Mouse (Mus musculus): Measurements from ENCODE around the gene Baiap2. TPM values are rescaled to one million over a fixed set of nuclear protein-coding genes. Genes with fewer than 3 reads are reported as not detected.

The Baiap2 gene
- polyA plus RNA-seq, 1 experiment: not detected

DNA sequence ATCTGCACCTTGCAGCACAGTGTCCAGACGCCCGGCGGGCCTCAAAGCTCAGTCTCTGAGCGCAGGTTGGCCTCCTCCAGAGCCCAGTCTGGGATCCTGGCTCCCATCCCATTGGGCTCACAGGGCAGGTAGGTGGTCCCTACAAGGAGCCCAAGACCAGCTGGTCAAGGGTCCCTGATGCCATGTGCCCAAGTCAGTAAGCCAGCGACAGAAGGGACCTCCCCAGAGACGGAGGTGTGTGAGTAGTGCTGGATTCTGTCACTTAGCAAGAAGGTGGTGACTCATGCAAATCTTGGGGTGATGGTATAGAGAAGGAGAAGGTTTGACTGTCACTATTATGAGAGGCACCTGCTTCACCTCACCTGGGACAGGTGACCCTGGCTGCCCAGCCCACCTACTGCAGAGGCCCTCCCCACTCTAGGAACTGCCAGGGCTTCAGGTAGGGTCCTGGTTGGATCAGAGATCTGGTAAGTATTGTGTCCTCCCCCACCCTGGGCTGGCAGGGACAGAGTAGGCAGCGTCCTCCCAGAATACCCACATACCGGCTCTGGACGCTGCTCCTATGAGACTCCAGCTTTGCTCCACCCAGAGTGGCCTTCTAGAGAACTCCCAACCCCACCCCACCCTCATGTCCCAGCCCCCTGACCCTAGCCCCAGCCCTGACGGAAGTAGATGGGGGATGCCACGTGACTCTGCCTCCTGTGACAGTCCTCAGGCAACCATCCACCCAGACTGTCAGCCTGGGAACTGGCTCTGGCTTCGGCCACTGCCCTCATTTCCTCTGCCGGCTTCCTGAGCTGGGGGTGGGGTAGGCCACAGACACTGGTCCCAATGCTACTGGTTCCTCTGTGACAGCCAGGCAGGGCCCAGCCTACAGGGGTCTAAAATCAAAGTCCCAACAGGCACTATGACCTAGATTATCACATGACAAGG lies 98.9 kb downstream of the Baiap2 start:
- Histone ChIP-seq H3K4me1 (ENCODE audit: control insufficient read depth, insufficient read depth, low read length) (peaks cover 77% of the 10 kb centered on the region), H3K27ac (ENCODE audit: insufficient read depth, low read depth, low read length) (peak overlapping the region; percentile 32; the same call in 1 of the 2 replicates), H3K4me3 (ENCODE audit: insufficient read depth, low read depth, low read length) (no peak overlapping the region)
- WGBS: 54% methylated on average over 13 of the region's 13 CpGs
- TF ChIP-seq POLR2A (IDR thresholded peaks at IDR 0.05; ENCODE audit: insufficient read depth, low read depth, low read length): no peak
- no peak for TF ChIP-seq CTCF (IDR thresholded peaks at IDR 0.05; ENCODE audit: insufficient read depth, low read depth, low read length)

DNA sequence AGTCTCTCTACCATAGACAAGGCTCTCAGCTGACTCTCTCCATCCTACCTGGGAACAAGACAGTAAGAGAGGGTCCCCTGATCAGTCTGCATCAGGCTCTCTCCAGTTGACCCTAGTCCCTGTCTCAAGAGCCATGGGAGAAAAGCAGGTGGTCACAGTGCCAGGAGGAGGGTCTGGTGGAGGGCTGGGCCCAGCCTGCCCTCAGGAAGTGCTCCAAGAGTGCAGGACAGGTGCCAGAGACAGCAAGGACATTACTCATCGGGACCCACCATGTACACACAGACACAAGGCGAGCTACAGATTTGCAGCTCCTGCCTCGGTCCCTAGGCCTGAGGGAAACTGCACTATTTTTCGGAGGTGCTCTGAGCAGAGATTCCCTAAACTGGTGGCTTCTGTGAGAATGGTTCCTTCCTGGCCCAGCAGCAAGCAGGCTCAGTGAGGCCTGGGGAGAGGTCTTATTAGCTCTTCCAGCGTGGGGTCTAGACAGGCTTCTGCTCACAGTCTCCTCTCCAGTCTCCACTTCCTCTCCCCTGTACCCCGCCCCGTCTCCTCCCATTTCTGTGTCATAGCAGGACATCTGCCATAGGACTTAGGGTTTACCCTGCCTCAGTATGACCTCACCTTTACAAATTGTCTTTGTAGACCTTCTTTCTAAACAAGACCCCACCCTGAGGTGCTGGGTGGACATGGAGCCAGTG lies 99.7 kb downstream of the Baiap2 start:
- WGBS: 62% methylated on average over 7 of the region's 7 CpGs
- no peak for TF ChIP-seq POLR2A (IDR thresholded peaks at IDR 0.05; ENCODE audit: insufficient read depth, low read depth, low read length)
- no peak for TF ChIP-seq CTCF (IDR thresholded peaks at IDR 0.05; ENCODE audit: insufficient read depth, low read depth, low read length)
- H3K4me1 ChIP-seq (ENCODE audit: control insufficient read depth, insufficient read depth, low read length): peaks cover 69% of the 10 kb centered on the region
- H3K4me3 ChIP-seq (ENCODE audit: insufficient read depth, low read depth, low read length): no peak overlapping the region
- H3K27ac ChIP-seq (ENCODE audit: insufficient read depth, low read depth, low read length): peak overlapping the region; percentile 32; the same call in 1 of the 2 replicates

DNA sequence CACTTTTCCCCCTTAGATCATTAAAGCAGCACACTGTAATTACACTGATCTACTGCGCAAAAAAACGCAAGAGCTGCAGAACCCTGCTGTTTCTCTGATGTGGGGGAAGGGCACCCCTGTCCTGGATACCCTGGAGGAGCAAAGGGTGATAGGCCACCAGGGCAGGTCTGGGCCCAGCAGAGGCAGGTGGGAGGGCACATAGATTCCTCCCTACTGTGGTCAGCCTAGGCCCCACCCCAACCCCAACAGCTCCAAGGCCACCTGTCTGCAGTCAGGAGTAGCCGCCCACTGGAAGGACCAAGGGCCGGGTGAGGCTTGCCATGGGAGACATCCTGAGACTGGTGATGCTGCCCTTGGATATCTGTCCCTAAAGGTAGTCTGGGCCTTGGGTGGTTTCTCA lies 102.8 kb downstream of the Baiap2 start:
- Histone ChIP-seq H3K4me1 (ENCODE audit: control insufficient read depth, insufficient read depth, low read length) (peaks cover 62% of the 10 kb centered on the region), H3K27ac (ENCODE audit: insufficient read depth, low read depth, low read length) (peak overlapping the region; percentile 95), H3K4me3 (ENCODE audit: insufficient read depth, low read depth, low read length) (peak overlapping the region; percentile 63)
- WGBS: 24% methylated on average over 4 of the region's 4 CpGs
- TF ChIP-seq POLR2A (IDR thresholded peaks at IDR 0.05; ENCODE audit: insufficient read depth, low read depth, low read length) (no peak), CTCF (IDR thresholded peaks at IDR 0.05; ENCODE audit: insufficient read depth, low read depth, low read length) (no peak)

DNA sequence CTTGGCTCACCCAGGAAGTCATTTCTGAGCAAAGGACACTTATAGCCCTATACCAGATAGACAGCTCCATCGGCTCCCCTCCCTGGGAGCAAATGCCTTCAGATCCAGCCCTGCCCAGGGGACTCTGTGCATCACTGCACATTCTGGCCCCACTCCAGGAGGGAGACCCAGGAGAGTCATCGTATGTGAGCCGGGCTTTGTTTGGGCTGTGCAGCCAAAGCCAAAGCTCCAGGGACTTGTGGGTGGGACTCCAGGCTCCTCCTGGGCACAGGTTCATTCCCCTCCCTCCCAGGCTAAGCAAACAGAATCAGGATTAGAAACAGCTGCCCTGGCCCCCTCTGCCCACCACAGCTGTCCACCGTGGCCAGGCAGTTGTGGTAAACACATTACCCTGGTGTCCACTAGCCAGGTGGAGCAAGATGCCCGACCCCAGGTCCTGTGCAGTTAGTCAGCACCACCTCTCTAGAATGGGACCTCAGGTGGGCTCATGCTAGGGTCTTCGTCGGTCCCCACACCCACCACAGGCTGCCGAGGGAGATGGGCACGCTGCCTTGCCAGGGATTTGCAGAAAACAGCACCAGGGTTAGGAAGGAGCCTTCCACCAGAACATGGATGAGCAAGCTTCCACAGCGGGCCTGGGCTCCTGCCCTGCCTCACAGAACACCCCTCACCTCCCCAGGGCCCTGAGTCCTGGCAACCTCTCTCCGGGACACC lies 103.4 kb downstream of the Baiap2 start:
- H3K4me3 ChIP-seq (ENCODE audit: insufficient read depth, low read depth, low read length): peak overlapping the region; percentile 63
- 9% methylated on average over 11 of the region's 11 CpGs for WGBS
- no peak for TF ChIP-seq POLR2A (IDR thresholded peaks at IDR 0.05; ENCODE audit: insufficient read depth, low read depth, low read length)
- no peak for TF ChIP-seq CTCF (IDR thresholded peaks at IDR 0.05; ENCODE audit: insufficient read depth, low read depth, low read length)

DNA sequence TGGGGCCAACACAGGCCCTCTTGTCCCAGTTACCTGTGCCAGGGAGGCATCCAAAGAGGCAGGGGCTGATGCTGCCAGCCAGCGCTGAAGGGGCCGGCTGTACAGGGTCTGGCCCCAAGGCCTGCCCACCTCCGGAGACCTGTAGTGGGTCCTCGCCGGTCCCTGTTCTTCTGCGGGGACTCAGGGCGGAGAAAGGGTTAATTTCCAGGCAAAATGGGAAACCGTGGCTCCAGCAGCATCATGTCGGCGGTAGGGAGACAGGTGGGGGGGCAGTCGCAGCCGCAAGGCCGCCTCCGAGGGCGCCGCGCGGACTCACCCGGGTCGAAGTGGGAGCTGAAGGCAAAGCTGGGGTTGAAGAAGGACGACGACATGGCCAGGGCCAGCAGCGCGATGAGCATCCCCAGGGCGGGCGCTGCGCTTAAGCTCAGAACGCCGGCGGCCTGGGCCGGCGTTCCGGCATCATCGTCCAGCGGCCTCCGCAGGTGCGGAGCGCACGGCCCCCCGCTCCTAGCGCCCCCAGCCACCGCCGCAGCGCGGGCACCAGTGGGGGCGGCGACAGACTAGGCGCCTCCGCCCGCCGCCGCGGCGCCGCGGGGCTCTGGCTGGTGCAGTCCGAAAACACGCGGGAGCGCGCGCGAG lies 104.1 kb downstream of the Baiap2 start, which contains the start of gene Aatk:
Gene Aatk (minus strand): TSS at position 615 of the 639 bp plus-strand sequence.
- H3K4me3 ChIP-seq (ENCODE audit: insufficient read depth, low read depth, low read length): peak within 1 kb of the TSS; percentile 63
- H3K4me1 ChIP-seq (ENCODE audit: control insufficient read depth, insufficient read depth, low read length): peaks cover 58% of the 10 kb centered on the region
- under 1% methylated on average over 61 of the region's 63 CpGs for WGBS
- TF ChIP-seq POLR2A (IDR thresholded peaks at IDR 0.05; ENCODE audit: insufficient read depth, low read depth, low read length) (peak; percentile 75; the same call in 1 of the 2 replicates), CTCF (IDR thresholded peaks at IDR 0.05; ENCODE audit: insufficient read depth, low read depth, low read length) (no peak)
- H3K27ac ChIP-seq (ENCODE audit: insufficient read depth, low read depth, low read length): peak within 1 kb of the TSS; percentile 95

More for the DNA sequence above, 103.4 kb downstream of the Baiap2 start:
- peaks cover 58% of the 10 kb centered on the region for H3K4me1 ChIP-seq (ENCODE audit: control insufficient read depth, insufficient read depth, low read length)
- H3K27ac ChIP-seq (ENCODE audit: insufficient read depth, low read depth, low read length): peak overlapping the region; percentile 95

DNA sequence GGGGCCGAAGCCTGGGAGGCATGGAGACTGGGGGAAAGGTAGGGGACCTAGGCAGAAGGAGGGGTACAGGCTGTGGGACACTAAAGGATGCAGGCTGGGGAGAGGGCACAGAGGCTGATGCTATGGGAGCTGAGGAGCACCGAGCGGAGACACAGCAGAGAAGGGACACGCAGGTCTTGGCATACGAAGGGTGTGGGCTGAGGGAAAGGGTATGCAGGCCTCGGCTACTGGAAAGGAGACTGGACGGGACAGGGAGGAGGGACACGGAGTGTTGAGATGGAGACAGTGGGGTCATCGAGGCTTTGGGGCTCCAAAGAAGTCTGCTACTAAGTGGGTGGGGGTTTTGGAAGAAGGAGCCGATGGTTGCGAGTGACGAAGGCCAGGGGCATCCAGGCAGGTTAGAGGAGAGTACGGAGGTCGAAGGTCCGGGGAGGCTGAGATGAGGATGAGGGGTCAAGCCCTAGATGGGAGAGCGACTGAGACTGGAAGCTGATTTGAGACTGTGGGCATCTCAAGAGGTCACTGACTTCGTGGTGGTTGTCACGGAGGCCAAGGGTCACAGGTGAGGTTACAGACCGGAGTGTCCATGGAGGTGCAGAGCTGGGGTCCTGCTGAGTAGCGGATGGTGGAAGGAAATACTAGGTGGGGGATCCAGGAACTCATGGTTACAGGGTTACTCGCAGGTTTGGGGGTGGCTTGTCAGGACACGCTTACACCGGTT lies 105.1 kb downstream of the Baiap2 start:
- H3K4me1 ChIP-seq (ENCODE audit: control insufficient read depth, insufficient read depth, low read length): peaks cover 52% of the 10 kb centered on the region
- 9% methylated on average over 23 of the region's 23 CpGs for WGBS

DNA sequence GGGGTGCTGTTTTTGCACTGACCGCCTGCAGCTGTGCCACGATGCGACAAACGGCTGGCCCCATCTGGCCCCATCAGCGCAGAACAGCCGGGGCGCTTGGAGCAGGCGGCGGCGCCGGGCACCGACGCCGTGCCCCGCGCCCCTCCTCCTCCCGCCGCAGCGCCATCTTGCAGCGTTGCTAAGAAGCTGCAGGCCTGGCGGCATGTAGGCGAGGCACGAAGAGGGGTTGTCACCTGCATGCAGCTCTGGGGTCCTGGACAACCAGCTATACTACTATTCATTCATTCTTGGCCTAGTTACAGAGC lies 105.6 kb downstream of the Baiap2 start:
- TF ChIP-seq CTCF (IDR thresholded peaks at IDR 0.05; ENCODE audit: insufficient read depth, low read depth, low read length): peak; percentile 45
- peak; percentile 43; the same call in 1 of the 2 replicates for TF ChIP-seq POLR2A (IDR thresholded peaks at IDR 0.05; ENCODE audit: insufficient read depth, low read depth, low read length)
- Histone ChIP-seq H3K27ac (ENCODE audit: insufficient read depth, low read depth, low read length) (peak overlapping the region; percentile 80), H3K4me3 (ENCODE audit: insufficient read depth, low read depth, low read length) (peak overlapping the region; percentile 63), H3K4me1 (ENCODE audit: control insufficient read depth, insufficient read depth, low read length) (peaks cover 49% of the 10 kb centered on the region)
- 2% methylated on average over 23 of the region's 23 CpGs for WGBS

More for the DNA sequence above, 105.1 kb downstream of the Baiap2 start:
- peak overlapping the region; percentile 63 for H3K4me3 ChIP-seq (ENCODE audit: insufficient read depth, low read depth, low read length)
- TF ChIP-seq POLR2A (IDR thresholded peaks at IDR 0.05; ENCODE audit: insufficient read depth, low read depth, low read length) (no peak), CTCF (IDR thresholded peaks at IDR 0.05; ENCODE audit: insufficient read depth, low read depth, low read length) (no peak)
- peak overlapping the region; percentile 80 for H3K27ac ChIP-seq (ENCODE audit: insufficient read depth, low read depth, low read length)

DNA sequence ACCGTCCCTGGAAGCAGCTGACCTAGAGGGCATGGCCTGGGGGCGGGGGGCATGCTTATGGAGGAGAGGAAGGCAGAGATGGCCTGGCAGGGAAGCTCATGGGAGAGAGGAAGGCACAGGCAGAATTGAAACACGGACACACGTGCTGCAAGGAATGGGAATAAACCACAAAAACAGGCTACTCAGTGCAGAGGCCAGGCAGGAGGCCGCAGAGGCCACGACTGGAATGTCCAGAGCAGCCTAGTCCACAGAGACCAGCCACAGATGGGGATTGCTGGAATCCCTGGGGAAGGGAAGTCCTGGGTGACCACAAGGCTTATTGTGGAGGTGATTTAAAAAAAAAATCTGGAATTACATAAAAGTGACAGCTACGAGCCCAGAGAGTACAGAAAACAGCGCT lies 106.5 kb downstream of the Baiap2 start:
- Histone ChIP-seq H3K27ac (ENCODE audit: insufficient read depth, low read depth, low read length) (no peak overlapping the region), H3K4me1 (ENCODE audit: control insufficient read depth, insufficient read depth, low read length) (peaks cover 41% of the 10 kb centered on the region), H3K4me3 (ENCODE audit: insufficient read depth, low read depth, low read length) (no peak overlapping the region)
- no peak for TF ChIP-seq POLR2A (IDR thresholded peaks at IDR 0.05; ENCODE audit: insufficient read depth, low read depth, low read length)
- no peak for TF ChIP-seq CTCF (IDR thresholded peaks at IDR 0.05; ENCODE audit: insufficient read depth, low read depth, low read length)
- WGBS: 90% methylated on average over 8 of the region's 8 CpGs

All from olfactory bulb, adult 2 months (tissue).